Mouse (Mus musculus) heart, embryonic 12.5 days (tissue): ENCODE data around the gene Fmo2. TPM values are rescaled to one million over a fixed set of nuclear protein-coding genes. Genes with fewer than 3 reads are reported as not detected.

ENCODE experiments used
- ATAC-seq: fragments of 200-750 bp; cut with Nextera tagmentation; 2 replicates; pipeline ENCODE4 v1.8.0; 2017; ENCODE audit warnings: moderate TSS enrichment, moderate library complexity; ENCODE audit not compliant: insufficient number of reproducible peaks, low FRiP score
- H3K27ac ChIP-seq: fragments of 300-500 bp; sonication (generic); 2 replicates; pipeline ENCODE4 v1.5.1; 2016; ENCODE audit warnings: mild to moderate bottlenecking, moderate library complexity; ENCODE audit not compliant: poor library complexity, severe bottlenecking
- H3K27me3 ChIP-seq: fragments of 300-500 bp; sonication (generic); replicated peaks from 2 replicates; pipeline ENCODE4 v1.6.1; 2016; ENCODE audit warnings: mild to moderate bottlenecking, moderate library complexity
- H3K36me3 ChIP-seq: fragments of 300-500 bp; sonication (generic); 2 replicates; pipeline ENCODE4 v1.6.1; 2016; ENCODE audit warnings: mild to moderate bottlenecking, moderate library complexity
- H3K4me1 ChIP-seq: fragments of 300-500 bp; sonication (generic); replicated peaks from 2 replicates; pipeline ENCODE4 v1.6.1; 2016; ENCODE audit warnings: mild to moderate bottlenecking
- H3K4me2 ChIP-seq: fragments of 300-500 bp; sonication (generic); 2 replicates; pipeline ENCODE4 v1.6.1; 2016; ENCODE audit warnings: mild to moderate bottlenecking, moderate library complexity
- H3K4me3 ChIP-seq: fragments of 300-500 bp; sonication (generic); 2 replicates; pipeline ENCODE4 v1.5.1; 2016; ENCODE audit warnings: mild to moderate bottlenecking
- H3K9ac ChIP-seq: fragments of 300-500 bp; sonication (generic); 2 replicates; pipeline ENCODE4 v1.6.1; 2016; ENCODE audit warnings: mild to moderate bottlenecking, moderate library complexity
- H3K9me3 ChIP-seq: fragments of 300-500 bp; sonication (generic); replicated peaks from 2 replicates; pipeline ENCODE4 v1.6.1; 2016; ENCODE audit warnings: mild to moderate bottlenecking, moderate library complexity
- WGBS: fragments of 180-500 bp; shearing (Covaris S2); methylation state at CpG from one replicate; pipeline ENCODE4 v1.1.7; 2016; 5-methylcytosine and 5-hydroxymethylcytosine counted together
- polyA plus RNA-seq: library from polyadenylated mRNA; unstranded; fragments of >200 nt; fragmentation: Nextera tagmentation; extraction: Ambion mirVana; gene quantifications from 2 replicates; pipeline ENCODE4 v1.2.1, GENCODE M21; 2016

The Fmo2 gene
- polyA plus RNA-seq, 1 experiment from 2014 or later: 1.4 TPM

DNA sequence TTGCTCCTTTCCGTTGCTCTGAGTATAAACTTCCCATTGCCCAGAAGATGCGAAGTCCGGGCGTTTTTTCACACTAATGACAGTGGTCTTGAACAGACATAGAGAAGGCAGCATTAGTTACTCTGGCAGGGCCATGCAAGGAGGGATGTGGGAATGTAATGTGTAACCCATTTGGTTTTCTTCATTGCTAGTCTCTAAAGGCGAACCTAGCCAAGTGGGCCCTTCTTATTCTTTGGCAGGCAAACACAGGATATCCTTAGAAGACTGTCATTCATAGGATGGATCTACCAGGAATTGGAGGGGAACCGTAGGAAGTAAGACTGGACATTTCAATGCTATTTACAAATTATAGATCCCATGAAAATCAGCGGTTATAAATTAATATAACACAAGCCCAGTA, 10.9 kb downstream of the Fmo2 start:
- Histone ChIP-seq H3K27me3 (no peaks in the 10 kb centered on the region), H3K4me3 (no peak overlapping the region), H3K27ac (no peak overlapping the region), H3K9ac (no peak overlapping the region), H3K9me3 (no peaks in the 10 kb centered on the region), H3K36me3 (no peaks in the 10 kb centered on the region), H3K4me2 (no peak overlapping the region), H3K4me1 (no peaks in the 10 kb centered on the region)
- 86% methylated on average over 7 of the region's 7 CpGs for WGBS
- ATAC-seq: no peak

DNA sequence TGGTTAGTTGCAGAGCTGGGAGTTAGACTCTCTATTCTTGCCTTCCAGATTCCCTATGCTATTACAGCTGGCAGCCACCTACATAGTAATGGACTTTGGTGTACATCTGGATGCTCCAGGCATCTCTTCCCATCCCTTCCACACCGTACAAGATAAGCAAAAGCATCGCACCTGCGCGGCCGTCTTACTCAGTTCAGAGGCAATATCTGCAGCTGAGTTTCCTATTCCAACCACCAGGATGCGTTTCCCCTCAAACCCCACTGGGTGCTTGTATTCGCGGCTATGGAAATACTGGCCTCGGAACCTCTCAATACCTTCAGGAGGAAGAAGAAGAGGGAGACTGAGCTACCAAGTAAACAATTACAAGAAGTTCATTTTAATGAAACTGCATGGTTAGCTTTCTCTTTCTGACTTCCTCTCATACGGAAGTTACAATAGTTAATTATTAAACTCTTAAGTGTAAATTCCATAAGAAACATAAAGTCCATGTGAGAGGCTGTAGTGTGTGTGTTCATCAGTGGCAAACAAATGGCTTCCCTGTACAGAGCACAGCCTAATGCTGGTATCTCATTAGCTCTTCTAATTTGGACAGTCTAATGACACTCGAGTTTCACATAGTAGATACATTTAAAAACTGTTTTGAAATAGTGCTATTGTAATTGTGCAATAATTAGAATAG, 12.2 kb downstream of the Fmo2 start:
- no peaks in the 10 kb centered on the region for H3K4me1 ChIP-seq

DNA sequence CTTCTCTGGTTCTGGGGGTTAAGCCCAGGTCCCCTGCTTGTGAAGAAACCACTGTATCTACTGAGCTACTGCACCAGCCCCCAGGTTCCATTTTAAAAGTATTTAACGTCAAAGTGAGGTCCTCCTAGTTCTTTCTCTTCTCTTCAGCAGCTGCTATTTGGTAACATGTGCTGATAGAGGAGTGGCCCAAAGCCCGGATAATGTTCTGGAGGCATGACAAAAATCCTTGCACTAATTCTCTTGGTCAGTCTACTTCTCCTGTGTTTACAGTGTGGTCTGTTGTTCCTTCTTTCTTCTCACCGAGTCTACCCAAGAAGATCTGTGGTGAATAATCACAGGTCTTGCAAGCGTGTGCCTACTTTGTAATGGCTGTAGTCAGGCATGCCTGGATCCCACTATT, 15.8 kb downstream of the Fmo2 start:
- Histone ChIP-seq H3K36me3 (no peaks in the 10 kb centered on the region), H3K27ac (no peak overlapping the region), H3K4me2 (no peak overlapping the region), H3K9me3 (no peaks in the 10 kb centered on the region), H3K4me1 (no peaks in the 10 kb centered on the region), H3K9ac (no peak overlapping the region), H3K4me3 (no peak overlapping the region), H3K27me3 (no peaks in the 10 kb centered on the region)
- ATAC-seq: no peak
- WGBS: 63% methylated on average over 4 of the region's 4 CpGs

More for the DNA sequence above, 12.2 kb downstream of the Fmo2 start:
- 76% methylated on average over 11 of the region's 11 CpGs for WGBS
- no peak overlapping the region for H3K27ac ChIP-seq
- H3K9me3 ChIP-seq: no peaks in the 10 kb centered on the region
- no peak for ATAC-seq
- no peak overlapping the region for H3K4me2 ChIP-seq
- H3K9ac ChIP-seq: no peak overlapping the region
- no peaks in the 10 kb centered on the region for H3K27me3 ChIP-seq
- no peaks in the 10 kb centered on the region for H3K36me3 ChIP-seq
- no peak overlapping the region for H3K4me3 ChIP-seq

DNA sequence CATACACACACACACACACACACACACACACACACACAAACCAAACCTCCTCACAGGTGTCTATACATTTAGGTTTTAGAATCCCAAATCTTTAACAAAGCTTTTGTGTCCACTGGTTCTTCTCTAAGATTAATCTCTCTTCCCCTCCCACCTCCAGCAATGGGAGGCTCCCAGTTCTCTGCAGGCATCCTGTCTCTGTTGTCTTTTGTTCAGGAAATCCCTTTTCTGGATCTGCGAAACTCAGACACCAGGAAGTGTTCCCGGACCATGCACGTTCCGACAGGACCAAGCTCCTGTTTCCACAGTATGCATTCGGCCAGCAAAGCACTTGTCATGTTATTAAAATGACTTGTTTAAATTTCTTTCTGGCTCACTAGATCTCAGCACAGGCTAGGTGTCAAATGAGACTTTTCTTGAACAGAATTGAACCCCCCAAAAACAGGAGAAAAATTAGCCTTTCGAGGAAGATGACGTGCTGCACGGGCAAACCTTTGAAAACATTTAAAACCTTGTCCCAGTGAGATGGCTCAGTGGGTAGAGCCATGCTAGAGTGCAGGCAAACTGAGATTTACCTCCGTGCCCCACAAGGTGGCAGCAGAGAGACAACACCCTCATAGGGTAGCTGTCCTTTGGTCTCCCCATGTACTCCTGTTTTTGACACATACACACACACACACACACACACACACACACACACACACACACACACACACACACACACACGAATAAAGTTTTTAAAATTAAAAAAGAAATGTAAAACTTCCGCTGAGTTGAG, 18.7 kb downstream of the Fmo2 start:
- no peak for ATAC-seq
- no peaks in the 10 kb centered on the region for H3K27me3 ChIP-seq
- H3K4me3 ChIP-seq: no peak overlapping the region
- H3K9me3 ChIP-seq: no peaks in the 10 kb centered on the region
- no peak overlapping the region for H3K4me2 ChIP-seq
- no peak overlapping the region for H3K9ac ChIP-seq
- H3K4me1 ChIP-seq: no peaks in the 10 kb centered on the region
- H3K27ac ChIP-seq: no peak overlapping the region
- H3K36me3 ChIP-seq: no peaks in the 10 kb centered on the region
- WGBS: 49% methylated on average over 11 of the region's 11 CpGs

DNA sequence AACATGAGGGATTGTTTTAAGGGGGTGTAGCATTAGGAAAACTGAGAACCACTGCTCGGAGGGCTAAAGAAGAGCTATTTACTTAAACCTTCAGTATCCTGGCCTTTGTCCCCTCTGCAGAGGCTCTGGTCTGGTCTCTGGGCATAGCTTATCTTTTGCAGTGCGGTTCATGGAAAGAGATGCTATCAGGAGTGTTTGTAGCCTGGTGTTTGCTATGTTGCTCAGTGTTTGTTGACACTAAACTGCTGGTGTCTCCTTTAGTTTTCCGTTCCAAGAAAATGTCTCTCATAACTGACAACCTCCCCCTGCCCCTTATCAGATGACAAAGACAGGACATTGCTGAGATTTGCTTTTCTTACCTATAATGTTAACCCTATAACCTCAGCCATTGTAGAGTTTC, 23.4 kb downstream of the Fmo2 start:
- no peaks in the 10 kb centered on the region for H3K9me3 ChIP-seq
- no peaks in the 10 kb centered on the region for H3K27me3 ChIP-seq
- WGBS: 27% methylated on average over 3 of the region's 3 CpGs
- no peaks in the 10 kb centered on the region for H3K36me3 ChIP-seq
- no peak for ATAC-seq
- no peak overlapping the region for H3K4me3 ChIP-seq
- H3K27ac ChIP-seq: no peak overlapping the region
- H3K4me1 ChIP-seq: 0 out of 2 replicates have a peak, but pooled peaks cover 10% of the 10 kb centered on the region
- H3K4me2 ChIP-seq: no peak overlapping the region
- no peak overlapping the region for H3K9ac ChIP-seq

DNA sequence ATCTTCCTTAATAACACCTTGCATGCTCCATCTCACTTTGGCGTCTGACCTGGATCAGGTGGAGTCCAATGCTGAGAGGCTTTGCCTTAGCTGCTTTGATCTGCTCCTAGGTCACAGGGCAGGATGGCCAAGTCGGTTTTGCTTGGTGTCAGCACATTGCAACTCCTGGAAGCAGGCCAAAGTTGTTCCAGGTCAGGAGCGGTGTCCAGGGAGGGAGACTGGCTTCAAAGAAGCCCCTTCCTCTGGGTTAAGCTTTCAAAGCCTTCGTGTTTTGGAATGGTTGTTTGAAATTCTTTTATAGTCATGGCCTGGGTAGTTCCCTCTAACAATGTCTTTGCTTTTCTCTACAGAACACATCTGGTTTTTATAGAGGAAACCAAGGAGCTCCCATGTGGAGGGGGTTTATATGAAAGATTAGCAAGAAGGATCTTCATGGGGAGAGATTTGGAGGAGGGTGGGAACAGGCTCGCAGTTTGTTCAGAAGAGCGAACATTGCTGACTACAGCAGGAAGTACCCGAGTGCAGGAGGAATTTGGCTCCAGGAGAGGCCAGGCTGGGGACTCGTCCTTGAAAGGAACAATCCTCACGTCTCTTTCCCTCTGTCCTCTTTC, 26.7 kb downstream of the Fmo2 start:
- no peaks in the 10 kb centered on the region for H3K36me3 ChIP-seq
- H3K9me3 ChIP-seq: no peaks in the 10 kb centered on the region
- 33% methylated on average over 9 of the region's 9 CpGs for WGBS
- 0 out of 2 replicates have a peak, but pooled peaks cover 10% of the 10 kb centered on the region for H3K4me1 ChIP-seq
- H3K27ac ChIP-seq: no peak overlapping the region
- H3K9ac ChIP-seq: no peak overlapping the region
- H3K27me3 ChIP-seq: no peaks in the 10 kb centered on the region
- no peak overlapping the region for H3K4me3 ChIP-seq
- H3K4me2 ChIP-seq: no peak overlapping the region
- ATAC-seq: no peak

DNA sequence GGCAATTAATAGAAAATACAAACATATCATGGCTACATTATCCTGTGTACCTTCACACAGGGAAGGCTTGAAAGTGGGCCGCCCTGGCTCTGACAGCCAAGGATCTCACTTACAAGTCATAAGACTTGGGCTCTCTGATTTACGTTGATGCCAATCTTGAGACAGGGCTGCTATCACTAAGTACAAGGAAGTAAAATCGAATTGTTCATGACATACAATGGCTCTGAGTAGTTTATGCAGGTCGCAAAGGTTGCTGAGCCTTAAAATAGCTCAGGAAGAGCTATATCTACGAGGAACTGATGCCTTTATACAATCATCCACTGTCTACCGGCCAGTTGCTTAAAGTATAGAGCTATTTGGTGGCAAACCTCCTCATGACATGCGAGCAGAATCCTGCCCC, 27.5 kb downstream of the Fmo2 start:
- Histone ChIP-seq H3K4me3 (no peak overlapping the region), H3K4me2 (no peak overlapping the region), H3K9me3 (no peaks in the 10 kb centered on the region), H3K27me3 (no peaks in the 10 kb centered on the region), H3K9ac (no peak overlapping the region), H3K4me1 (0 out of 2 replicates have a peak, but pooled peaks cover 10% of the 10 kb centered on the region), H3K36me3 (no peaks in the 10 kb centered on the region), H3K27ac (no peak overlapping the region)
- no peak for ATAC-seq
- WGBS: 68% methylated on average over 7 of the region's 7 CpGs

DNA sequence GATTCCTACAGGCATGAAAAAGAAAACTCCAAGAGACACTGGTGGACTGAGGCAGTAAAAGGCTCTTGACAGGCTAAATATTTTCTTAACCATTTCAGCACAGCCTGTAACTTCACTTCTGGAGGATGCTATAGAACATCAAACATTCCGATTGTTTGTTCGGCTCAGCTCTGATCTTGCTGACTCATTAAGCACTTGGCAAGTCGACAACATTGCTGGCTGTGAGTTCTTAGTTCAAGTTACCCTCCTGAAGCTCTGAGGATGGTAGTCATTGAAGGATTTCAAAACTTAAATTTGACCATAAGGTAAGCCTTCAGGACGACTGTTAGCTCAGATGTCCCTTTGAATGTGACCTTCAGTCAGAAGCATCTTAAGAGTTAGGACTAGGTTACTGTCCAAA, 31.1 kb downstream of the Fmo2 start:
- ATAC-seq: no peak
- no peaks in the 10 kb centered on the region for H3K27me3 ChIP-seq
- no peak overlapping the region for H3K27ac ChIP-seq
- no peaks in the 10 kb centered on the region for H3K9me3 ChIP-seq
- H3K4me2 ChIP-seq: no peak overlapping the region
- 75% methylated on average over 4 of the region's 4 CpGs for WGBS
- 0 out of 2 replicates have a peak, but pooled peaks cover 10% of the 10 kb centered on the region for H3K4me1 ChIP-seq
- H3K4me3 ChIP-seq: no peak overlapping the region
- H3K36me3 ChIP-seq: no peaks in the 10 kb centered on the region
- no peak overlapping the region for H3K9ac ChIP-seq

DNA sequence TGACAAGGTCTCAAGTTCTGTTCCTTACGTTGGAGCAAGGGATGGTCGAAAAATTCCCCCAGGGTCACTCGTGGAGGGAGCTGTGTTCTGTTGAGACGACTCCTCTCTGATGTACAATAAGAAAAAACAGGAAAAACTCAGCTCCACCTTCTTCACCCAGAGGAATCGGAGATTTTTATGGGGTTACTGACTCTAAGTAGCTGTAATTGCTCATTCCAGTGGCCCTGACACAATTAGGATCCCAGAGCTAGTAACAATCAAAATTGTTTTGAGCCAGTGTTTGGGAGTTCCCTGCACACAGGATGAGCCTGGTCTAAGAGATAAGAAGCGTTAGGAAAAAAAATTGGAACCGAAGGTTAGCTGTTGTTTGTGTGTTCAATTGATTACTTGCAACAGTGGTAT, 32.2 kb downstream of the Fmo2 start, which contains the start of gene Fmo1:
Gene Fmo1, minus strand, starts transcription at position 331 of the 402 bp plus-strand sequence.
- no peak within 1 kb of the TSS for H3K27ac ChIP-seq
- H3K27me3 ChIP-seq: no peaks in the 10 kb centered on the region
- H3K36me3 ChIP-seq: no peaks in the 10 kb centered on the region
- H3K4me3 ChIP-seq: no peak within 1 kb of the TSS
- no peaks in the 10 kb centered on the region for H3K4me1 ChIP-seq
- WGBS: 46% methylated on average over 7 of the region's 7 CpGs
- no peak for ATAC-seq
- H3K9me3 ChIP-seq: no peaks in the 10 kb centered on the region
- no peak within 1 kb of the TSS for H3K9ac ChIP-seq
- no peak within 1 kb of the TSS for H3K4me2 ChIP-seq

DNA sequence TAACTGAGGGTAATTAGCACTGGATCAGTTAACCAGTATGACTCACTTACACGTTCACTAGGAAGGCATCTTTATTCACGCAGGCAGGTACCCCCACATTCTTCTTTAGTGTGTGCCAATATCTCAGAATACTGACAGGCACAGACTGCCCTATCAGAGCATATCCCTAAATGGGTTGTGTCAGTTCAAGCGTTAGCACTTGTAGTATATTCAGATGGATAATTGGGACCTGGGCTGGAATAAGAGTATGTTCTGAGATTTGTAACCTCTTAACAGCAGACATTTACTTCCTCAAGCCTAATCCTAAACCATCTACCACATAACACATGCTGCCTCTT, 33.1 kb downstream of the Fmo2 start:
- no peaks in the 10 kb centered on the region for H3K27me3 ChIP-seq
- ATAC-seq: no peak
- no peaks in the 10 kb centered on the region for H3K4me1 ChIP-seq
- 57% methylated on average over 3 of the region's 3 CpGs for WGBS
- H3K4me3 ChIP-seq: no peak overlapping the region
- H3K9me3 ChIP-seq: no peaks in the 10 kb centered on the region
- H3K36me3 ChIP-seq: no peaks in the 10 kb centered on the region
- no peak overlapping the region for H3K9ac ChIP-seq
- H3K4me2 ChIP-seq: no peak overlapping the region
- no peak overlapping the region for H3K27ac ChIP-seq

DNA sequence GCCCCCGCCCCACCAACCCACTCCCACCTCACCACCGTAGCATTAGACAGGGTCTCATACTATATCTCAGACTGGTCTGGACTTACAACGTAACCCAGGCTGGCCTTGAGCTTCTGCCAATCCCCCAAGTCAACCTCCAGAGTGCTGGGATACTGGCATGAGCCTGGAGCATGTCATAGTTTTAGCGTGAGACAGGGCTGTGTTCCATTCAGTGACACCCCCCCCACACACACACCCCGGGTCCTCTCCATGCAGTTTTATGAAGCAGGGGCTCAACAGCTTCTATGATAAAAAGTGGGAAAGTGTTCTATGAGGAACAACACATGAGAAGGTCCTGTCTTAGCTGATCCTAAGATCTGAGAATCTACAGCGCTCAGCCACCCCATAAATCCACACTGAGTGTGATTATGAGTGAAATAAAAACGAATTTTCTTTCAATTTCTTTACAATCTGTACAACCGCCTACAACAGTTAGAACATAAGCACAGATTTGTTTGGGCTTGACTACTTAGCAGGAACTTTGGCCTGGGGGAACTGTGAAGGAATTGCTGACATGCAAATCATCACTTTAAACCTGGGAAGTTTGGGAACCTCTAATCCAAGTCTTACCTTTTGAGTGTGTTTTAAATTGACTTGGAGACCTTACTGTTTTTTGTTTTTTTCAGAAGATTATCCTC, 33.6 kb downstream of the Fmo2 start:
- no peaks in the 10 kb centered on the region for H3K36me3 ChIP-seq
- no peak overlapping the region for H3K4me3 ChIP-seq
- H3K27ac ChIP-seq: no peak overlapping the region
- H3K4me2 ChIP-seq: no peak overlapping the region
- H3K9me3 ChIP-seq: no peaks in the 10 kb centered on the region
- no peak for ATAC-seq
- H3K4me1 ChIP-seq: no peaks in the 10 kb centered on the region
- H3K27me3 ChIP-seq: no peaks in the 10 kb centered on the region
- no peak overlapping the region for H3K9ac ChIP-seq
- 70% methylated on average over 8 of the region's 8 CpGs for WGBS
